Mouse (Mus musculus) E14TG2a.4 (cell line): ENCODE data around the gene Gdf11.

Experiments used
- H3K27me3 ChIP-seq: 2 replicates; pipeline ENCODE4 v1.6.1; 2014; ENCODE audit warnings: low read length, control low read depth; ENCODE audit not compliant: insufficient read depth
- H3K36me3 ChIP-seq: 2 replicates; pipeline ENCODE4 v1.6.1; 2014; ENCODE audit warnings: low read length, control low read depth; ENCODE audit not compliant: insufficient read depth
- H3K4me1 ChIP-seq: replicated peaks from 2 replicates; pipeline ENCODE4 v1.6.1; 2014; ENCODE audit warnings: low read depth, low read length, control low read depth
- H3K4me3 ChIP-seq: replicated peaks from 2 replicates; pipeline ENCODE4 v1.5.1; 2014; ENCODE audit warnings: mild to moderate bottlenecking, low read length
- H3K9me3 ChIP-seq: 2 replicates; pipeline ENCODE4 v1.6.1; 2014; ENCODE audit warnings: low read length, control low read depth
- CTCF ChIP-seq: conservative IDR thresholded peaks from 2 replicates; pipeline ENCODE4 v1.5.1; 2014; ENCODE audit warnings: low read length
- NANOG ChIP-seq: IDR thresholded peaks from 2 replicates; pipeline ENCODE4 v1.6.1; 2014; ENCODE audit warnings: borderline replicate concordance, low read length, mixed read lengths
- POU5F1 ChIP-seq: IDR thresholded peaks from 2 replicates; pipeline ENCODE4 v1.6.1; 2014; ENCODE audit warnings: low read length, borderline replicate concordance

Gene Gdf11

GRCm38 (mm10) chr10:128878811-128879210 is 12.7 kb downstream of the Gdf11 start:
- TF ChIP-seq NANOG: no peak
- TF ChIP-seq POU5F1: no peak
- no peak for TF ChIP-seq CTCF
- Histone ChIP-seq H3K4me1 (no peaks in the 10 kb centered on the region), H3K9me3 (no peaks in the 10 kb centered on the region), H3K36me3 (peaks cover 82% of the 10 kb centered on the region), H3K27me3 (no peaks in the 10 kb centered on the region), H3K4me3 (no peak overlapping the region)

GRCm38 (mm10) chr10:128878291-128878690 is 13.2 kb downstream of the Gdf11 start:
- peaks cover 87% of the 10 kb centered on the region for H3K36me3 ChIP-seq
- TF ChIP-seq CTCF (no peak), POU5F1 (no peak), NANOG (no peak)

GRCm38 (mm10) chr10:128870341-128870740 is 21.2 kb downstream of the Gdf11 start:
- H3K4me3 ChIP-seq: no peak overlapping the region
- peaks cover 95% of the 10 kb centered on the region for H3K36me3 ChIP-seq
- TF ChIP-seq CTCF: no peak
- no peak for TF ChIP-seq POU5F1
- no peak for TF ChIP-seq NANOG
- H3K4me1 ChIP-seq: no peaks in the 10 kb centered on the region
- H3K9me3 ChIP-seq: no peaks in the 10 kb centered on the region
- no peaks in the 10 kb centered on the region for H3K27me3 ChIP-seq

More at GRCm38 (mm10) chr10:128878291-128878690, 13.2 kb downstream of the Gdf11 start:
- Histone ChIP-seq H3K4me3 (no peak overlapping the region), H3K4me1 (no peaks in the 10 kb centered on the region), H3K9me3 (no peaks in the 10 kb centered on the region), H3K27me3 (no peaks in the 10 kb centered on the region)

- Histone ChIP-seq H3K4me1 (no peaks in the 10 kb centered on the region), H3K4me3 (no peak overlapping the region), H3K9me3 (no peaks in the 10 kb centered on the region), H3K27me3 (no peaks in the 10 kb centered on the region), H3K36me3 (peaks cover 93% of the 10 kb centered on the region)
- no peak for TF ChIP-seq CTCF
- TF ChIP-seq POU5F1: no peak
- TF ChIP-seq NANOG: no peak
These were observed 25.0 kb downstream of the Gdf11 start for GRCm38 (mm10) chr10:128866518-128866917.

GRCm38 (mm10) chr10:128866042-128866441 is 25.5 kb downstream of the Gdf11 start:
- no peaks in the 10 kb centered on the region for H3K27me3 ChIP-seq
- peaks cover 93% of the 10 kb centered on the region for H3K36me3 ChIP-seq
- peak; percentile 22; the same call in 1 of the 2 replicates for TF ChIP-seq CTCF
- no peak for TF ChIP-seq POU5F1
- no peak for TF ChIP-seq NANOG
- no peaks in the 10 kb centered on the region for H3K4me1 ChIP-seq
- H3K9me3 ChIP-seq: no peaks in the 10 kb centered on the region
- no peak overlapping the region for H3K4me3 ChIP-seq

- H3K4me1 ChIP-seq: no peaks in the 10 kb centered on the region
These were observed 30.3 kb downstream of the Gdf11 start for GRCm38 (mm10) chr10:128861176-128861575.

GRCm38 (mm10) chr10:128850339-128850738 is 41.2 kb downstream of the Gdf11 start:
- Histone ChIP-seq H3K9me3 (no peaks in the 10 kb centered on the region), H3K36me3 (peaks cover 86% of the 10 kb centered on the region), H3K4me3 (no peak overlapping the region), H3K27me3 (no peaks in the 10 kb centered on the region), H3K4me1 (peaks cover 8% of the 10 kb centered on the region)
- TF ChIP-seq NANOG: no peak
- no peak for TF ChIP-seq POU5F1
- no peak for TF ChIP-seq CTCF

More at GRCm38 (mm10) chr10:128861176-128861575, 30.3 kb downstream of the Gdf11 start:
- TF ChIP-seq POU5F1: no peak
- TF ChIP-seq CTCF: no peak
- TF ChIP-seq NANOG: no peak
- Histone ChIP-seq H3K27me3 (no peaks in the 10 kb centered on the region), H3K4me3 (no peak overlapping the region), H3K36me3 (peaks cover 93% of the 10 kb centered on the region), H3K9me3 (no peaks in the 10 kb centered on the region)

- peaks cover 15% of the 10 kb centered on the region for H3K4me1 ChIP-seq
- no peaks in the 10 kb centered on the region for H3K27me3 ChIP-seq
- no peak overlapping the region for H3K4me3 ChIP-seq
- H3K9me3 ChIP-seq: no peaks in the 10 kb centered on the region
- TF ChIP-seq POU5F1 (no peak), CTCF (no peak), NANOG (no peak)
- peaks cover 95% of the 10 kb centered on the region for H3K36me3 ChIP-seq
These were observed 43.1 kb downstream of the Gdf11 start for GRCm38 (mm10) chr10:128848426-128848825.

GRCm38 (mm10) chr10:128846664-128847063 is 44.9 kb downstream of the Gdf11 start:
- TF ChIP-seq POU5F1 (no peak), CTCF (no peak), NANOG (no peak)
- no peak overlapping the region for H3K4me3 ChIP-seq
- H3K9me3 ChIP-seq: no peaks in the 10 kb centered on the region
- peaks cover 95% of the 10 kb centered on the region for H3K36me3 ChIP-seq
- H3K4me1 ChIP-seq: peaks cover 31% of the 10 kb centered on the region
- no peaks in the 10 kb centered on the region for H3K27me3 ChIP-seq
